Mouse (Mus musculus) activated CD4-positive, CD25-positive, alpha-beta regulatory T cell, adult 4 months (primary cell): ENCODE data around the gene Prelid1. TPM values are rescaled to one million over a fixed set of nuclear protein-coding genes. Genes with fewer than 3 reads are reported as not detected.

ENCODE experiments used
- ATAC-seq: one replicate; pipeline ENCODE4 v1.8.0; 2017
- polyA plus RNA-seq, 2 experiments: library from polyadenylated mRNA; unstranded; fragments of 100-300 nt; shearing (Covaris generic); gene quantifications; one replicate each; pipeline ENCODE4 v1.2.1; 2017

The Prelid1 gene
- polyA plus RNA-seq, 2 experiments from 2014 or later, result 282 to 313 TPM

DNA sequence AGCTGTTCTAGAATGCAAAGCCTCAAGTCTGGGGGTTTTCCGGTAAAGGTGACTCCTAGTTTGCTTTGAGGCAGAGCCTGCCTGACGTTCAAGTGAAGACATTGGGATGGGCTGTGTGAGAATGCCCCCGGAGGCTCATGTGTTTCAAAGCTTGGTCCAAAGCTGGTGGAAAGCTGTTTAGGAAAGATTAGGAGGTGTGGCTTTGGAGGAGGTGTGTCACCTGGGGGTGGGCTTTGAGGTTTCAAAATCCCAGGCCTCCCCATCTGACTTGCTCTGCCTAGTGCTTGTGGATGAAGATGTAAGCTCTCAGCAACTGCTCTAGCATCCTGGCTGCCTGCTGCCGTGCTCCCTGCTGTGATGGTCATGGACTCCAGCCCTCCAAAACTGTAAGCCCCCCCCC lies 15.4 kb downstream of the Prelid1 start:
- no peak for ATAC-seq

DNA sequence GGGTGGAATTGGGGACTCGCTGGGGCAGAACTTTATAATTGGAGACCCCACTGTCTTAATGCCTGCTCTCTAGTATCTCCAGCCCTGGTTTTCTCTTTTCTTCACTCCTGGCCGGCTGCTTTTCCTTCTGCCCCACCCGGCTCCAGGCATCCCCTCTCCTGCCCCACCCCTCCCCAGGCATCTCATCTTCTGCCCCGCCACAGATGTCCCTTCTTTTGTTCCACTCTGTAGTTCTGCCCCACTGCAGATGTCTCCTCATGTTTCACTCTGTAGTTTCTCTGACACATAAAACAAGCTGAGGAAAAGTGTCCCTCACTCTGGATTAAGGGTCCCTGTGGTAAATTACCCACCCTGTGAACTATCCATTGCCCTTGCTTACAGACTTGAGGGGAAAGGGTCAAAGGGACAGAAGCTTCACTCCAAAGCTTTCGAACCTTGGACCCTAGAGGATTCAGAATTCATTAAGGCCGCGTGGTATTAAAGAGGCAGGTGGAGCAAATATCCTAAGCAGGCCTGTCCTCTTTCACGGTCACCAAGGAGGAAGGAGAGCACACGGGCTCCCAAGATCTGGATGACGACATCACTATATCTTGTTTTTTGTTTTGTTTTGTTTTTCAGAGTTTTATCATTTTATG lies 17.2 kb downstream of the Prelid1 start:
- no peak for ATAC-seq

DNA sequence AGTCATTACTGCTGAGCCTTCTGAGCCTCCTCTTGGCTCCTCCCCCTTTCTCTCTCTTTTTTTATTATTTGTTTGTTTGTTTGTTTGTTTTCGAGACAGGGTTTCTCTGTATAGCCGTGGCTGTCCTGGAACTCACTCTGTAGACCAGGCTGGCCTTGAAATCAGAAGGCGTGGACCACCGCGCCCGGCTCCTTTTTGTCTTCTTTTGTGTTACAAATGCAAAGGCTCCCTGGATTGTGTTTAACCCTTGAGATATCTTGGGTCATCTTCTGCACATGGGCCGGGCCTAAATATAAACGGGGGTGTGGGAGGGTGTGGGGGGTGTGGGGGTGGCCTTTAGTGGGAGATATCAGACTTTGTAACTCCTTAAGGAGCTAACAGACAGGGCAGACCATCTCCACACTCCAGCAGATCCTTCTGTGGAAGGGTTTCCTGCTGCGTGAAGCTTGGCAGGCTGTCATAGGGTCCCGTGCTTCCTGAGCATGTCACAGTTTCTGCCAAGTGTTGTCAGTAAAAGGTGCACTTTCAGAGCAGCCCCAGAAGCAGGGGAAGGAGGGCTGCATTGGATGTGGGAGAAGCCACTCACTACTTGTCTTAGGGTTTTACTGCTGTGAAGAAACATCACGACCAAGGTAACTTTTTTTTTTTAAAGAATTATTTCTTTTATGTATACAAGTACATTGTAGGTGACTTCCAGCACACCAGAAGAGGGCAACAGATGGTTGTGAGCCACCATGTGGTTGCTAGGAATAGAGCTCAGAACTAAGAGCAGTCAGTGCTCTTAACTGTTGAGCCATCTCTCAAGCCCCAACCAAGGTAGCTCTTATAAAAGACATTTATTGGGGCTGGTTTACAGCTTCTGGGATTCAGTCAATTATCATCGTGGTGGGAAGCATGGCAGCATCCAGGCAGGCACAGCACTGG lies 18.1 kb downstream of the Prelid1 start:
- ATAC-seq, result no peak

DNA sequence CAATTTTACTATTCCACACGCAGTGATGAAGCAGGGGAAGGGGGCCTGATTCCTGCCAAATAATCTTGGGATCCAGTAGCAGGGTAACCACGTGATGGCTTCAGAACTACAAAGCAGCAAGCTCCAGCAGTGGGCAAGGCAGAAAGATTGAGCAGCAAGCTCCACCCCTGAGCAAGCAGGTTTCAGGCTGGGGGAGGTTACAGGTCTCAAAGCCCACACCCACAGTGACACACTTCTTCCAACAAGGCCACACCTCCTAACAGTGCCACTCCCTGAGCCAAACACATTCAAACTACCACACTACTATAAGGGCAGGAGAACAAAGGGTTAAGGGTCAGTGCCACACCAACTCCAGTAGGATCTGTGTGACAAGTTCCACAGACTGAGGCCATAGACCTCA lies 19.0 kb downstream of the Prelid1 start:
- ATAC-seq, result peak; percentile 57

DNA sequence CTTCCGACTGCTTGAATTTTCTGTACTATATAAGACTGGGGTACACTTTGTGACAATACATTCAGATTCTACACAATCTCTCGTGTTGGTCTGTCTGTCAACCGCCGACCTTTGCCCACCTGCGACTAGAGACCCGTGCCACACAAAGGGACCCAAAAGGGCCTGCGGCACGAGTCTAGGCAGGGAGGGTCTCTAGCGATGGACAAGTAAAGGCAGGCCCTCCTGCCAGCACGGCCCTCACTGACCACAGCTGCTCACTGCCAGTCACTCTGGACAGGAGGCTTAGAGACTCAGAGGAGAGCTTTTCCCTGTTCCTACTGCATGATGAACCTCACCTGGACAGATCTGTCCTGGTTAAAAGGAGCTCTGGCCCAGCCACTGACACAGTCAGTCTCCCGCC lies 22.2 kb downstream of the Prelid1 start:
- no peak for ATAC-seq

DNA sequence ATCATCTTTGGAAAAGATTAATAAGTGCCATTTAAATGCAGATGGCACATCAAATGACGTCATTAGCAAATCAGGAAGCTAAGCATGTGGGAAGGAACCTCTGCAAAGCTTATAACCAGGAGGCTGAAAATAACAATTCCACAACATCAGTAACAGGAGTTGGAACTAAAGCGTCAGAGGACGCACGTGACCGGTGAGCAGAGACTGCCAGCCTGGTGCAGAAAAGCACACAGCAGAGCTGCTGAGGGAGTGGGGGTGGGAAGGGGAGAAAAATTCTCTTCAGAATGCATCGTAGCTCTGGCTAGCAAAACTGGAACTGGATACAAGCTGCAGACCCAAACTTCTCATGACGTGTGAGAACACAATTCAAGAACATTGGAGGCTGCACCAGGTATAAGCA lies 24.0 kb downstream of the Prelid1 start:
- no peak for ATAC-seq

DNA sequence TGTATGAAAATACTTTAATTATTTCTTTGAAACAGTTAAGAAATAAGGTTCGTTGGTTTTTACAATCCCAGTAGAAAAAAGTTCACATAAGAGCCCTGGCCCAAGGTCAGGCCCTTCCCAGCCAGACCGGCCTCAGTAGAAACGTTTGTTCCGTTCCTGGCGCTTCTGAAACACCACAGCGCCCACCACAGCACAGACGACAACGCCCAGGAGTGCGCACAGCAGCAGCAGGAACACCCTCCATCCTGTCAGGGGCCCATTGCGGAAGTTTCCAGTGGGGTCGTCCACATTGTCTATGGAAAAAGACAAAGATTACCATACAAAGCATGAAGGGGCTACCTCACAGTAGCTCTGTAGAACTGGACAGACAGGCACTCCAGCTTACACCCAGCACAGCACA lies 26.4 kb downstream of the Prelid1 start:
- no peak for ATAC-seq

DNA sequence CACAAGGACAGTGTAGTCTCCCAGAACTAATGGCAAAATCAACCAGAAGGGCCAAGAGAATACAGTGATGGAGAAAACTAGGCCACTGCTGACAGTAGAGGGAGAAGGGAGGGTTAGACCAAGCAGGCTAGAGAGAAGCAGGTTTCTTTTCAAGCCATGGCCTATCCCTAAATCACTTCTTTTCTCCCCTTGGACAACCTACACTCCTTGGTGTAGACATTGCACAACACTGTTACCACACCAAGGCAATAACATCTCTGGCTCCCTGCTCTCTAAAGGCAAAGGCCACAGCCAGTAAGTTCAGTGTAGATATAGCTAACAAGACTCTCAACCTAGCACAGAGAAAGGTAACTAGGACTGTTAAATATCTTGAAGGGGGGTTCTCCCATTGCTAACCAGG lies 40.8 kb downstream of the Prelid1 start:
- no peak for ATAC-seq

DNA sequence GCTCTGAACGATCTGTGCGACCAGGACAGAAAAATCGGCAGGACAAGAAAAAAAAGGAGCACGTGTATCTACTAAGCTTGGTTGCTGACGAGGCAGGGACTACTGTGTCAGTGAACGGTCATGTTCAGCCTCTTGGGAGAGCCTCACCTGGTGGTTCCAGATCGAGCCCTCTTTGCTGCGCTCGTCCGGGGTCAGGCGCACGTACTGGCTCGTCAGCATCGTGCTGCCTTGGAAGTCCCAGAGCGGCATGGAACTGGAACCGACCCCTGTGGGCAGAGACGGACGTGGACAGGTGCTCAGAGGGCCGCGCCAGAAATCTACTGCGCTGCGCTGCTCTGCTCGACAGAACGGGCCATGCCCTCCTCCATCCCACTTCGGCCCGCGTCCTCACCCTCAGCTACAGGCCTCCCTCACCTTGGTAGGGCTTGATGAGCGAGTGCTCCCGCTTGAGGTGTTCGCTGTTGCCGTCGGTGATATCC lies 41.7 kb downstream of the Prelid1 start:
- peak; percentile 11 for ATAC-seq

DNA sequence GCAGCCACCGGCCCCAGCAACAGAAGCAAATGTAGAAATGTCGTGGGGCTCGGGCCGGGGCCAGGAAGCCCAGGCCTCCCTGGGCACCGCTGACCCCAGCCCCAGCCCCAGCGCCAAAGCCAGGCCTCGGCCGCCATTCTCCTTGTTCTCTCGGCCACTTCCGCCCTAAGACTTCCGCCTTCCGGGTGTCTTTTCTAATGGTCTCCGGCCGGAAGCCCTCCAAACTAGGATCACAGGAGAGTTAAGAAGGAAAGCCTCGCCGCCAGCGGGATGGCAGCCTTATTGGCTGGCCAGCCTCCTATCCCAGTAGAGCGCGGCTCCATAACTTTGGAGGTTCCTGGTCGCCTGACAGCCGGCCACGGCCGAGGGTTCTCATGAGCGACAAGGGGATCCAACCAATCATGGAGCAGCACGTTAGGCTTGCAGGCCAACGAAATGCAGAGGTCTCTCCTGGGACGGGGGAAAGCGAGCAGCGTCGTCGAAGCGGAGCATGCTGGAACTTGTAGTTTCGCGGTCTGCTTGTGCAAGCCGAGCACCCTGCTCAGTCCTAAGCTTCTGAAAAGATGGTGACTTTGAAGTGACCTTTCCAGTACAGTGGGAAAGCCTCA lies 42.3 kb downstream of the Prelid1 start, which contains the start of gene Lman2:
Lman2 (minus strand) TSS at position 331 of the 608 bp plus-strand sequence.
- peak; percentile 98 for ATAC-seq

DNA sequence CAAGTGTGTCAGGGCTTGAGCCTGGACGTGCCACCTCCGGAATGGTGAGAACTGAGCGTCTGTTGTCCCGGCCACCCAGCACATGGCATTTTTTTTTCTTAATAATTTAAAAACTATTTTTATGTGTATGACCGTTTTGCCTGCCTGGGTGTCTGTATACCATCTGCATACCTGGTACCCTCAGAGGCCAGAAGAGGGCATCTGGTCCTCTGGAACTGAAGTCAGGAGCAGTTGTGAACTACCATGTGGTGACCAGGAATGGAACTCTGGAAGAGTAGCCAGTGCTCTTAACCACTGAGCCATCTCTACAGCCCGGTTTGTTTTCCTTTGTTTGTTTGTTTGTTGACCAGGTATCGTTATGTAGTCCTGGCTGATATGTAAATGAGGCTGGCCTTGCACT lies 48.1 kb downstream of the Prelid1 start:
- ATAC-seq, result no peak

DNA sequence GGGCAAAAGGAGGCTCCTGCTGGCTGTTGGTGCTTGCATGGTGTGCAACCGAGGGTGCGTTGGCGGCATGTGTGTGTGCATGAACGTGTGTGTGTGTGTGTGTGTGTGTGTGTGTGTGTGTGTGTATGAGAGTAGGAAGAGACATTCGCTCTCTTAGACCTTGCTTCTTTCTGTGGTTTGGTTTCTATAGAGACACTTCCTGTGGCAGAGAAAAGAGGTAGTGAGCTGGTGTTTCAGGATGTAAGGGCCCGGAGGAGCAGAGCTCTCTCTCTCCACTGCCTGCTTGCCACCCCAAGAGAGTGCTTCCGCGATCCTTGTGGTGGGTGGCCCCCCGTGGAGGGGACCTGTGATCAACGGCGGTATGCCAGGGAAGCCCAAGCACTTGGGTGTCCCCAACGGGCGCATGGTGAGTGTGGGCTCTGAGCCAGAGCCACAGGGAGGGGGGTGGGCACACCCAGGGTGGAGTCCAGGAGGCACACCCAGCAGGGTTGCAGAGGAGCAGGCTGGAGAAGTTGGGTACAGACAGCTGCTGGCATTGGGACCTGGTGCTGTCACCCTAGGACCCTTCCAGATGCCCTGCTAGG lies 49.3 kb downstream of the Prelid1 start, which contains the start of gene Rgs14:
Rgs14 (plus strand) TSS at position 202 of the 584 bp plus-strand sequence.
- peak; percentile 97 for ATAC-seq

DNA sequence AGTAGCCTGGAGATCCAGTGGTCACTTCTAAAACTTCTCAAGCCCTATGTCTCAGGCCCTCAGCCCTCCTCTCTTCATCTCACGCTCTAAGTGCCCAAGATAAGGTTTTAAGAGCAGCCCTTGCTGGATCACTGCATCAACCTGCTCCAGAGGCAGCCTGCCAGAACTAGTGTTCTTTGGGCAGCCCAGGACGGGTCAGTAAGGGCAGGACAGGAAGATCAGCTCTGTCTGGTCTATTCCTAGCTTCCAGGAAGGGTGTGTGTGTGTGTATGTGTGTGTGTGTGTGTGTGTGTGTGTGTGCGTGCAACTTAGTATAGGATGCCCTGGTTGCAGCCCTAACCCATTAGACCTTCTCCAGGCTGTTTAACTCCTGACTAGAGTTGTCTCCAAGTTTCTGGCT lies 49.9 kb downstream of the Prelid1 start:
- ATAC-seq, result no peak

DNA sequence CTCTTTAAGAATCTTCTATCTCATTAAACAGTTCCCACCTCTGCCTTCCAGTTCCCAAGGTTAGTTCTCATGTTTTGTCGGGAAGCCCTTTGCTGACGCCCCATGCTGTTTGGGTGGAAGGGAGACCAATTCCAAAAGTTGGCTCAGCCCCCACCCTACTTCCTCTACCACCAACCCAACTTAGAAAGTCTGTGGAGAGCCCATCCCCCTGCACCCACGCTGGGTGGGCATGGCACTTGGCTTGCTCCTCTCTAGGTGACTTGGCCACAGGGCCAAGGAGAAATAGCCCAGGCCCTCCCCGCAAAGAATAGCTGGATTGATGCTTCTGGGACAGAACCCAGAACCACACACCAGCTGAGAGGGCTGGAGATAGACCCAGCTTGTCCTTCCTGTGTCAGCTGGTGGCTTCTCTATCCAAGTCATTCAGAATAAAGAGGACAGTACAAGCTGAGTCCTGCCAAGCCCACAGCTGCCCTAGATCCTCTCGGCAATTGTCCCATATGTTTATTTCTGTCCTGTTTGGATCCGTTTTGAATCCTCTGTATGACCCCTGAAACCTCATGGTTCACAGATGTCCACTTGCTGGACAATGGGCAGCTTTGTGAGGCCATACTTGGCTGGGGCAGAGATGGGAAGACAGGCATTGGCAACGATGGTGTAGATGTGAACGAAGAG lies 50.8 kb downstream of the Prelid1 start:
- ATAC-seq, result no peak

DNA sequence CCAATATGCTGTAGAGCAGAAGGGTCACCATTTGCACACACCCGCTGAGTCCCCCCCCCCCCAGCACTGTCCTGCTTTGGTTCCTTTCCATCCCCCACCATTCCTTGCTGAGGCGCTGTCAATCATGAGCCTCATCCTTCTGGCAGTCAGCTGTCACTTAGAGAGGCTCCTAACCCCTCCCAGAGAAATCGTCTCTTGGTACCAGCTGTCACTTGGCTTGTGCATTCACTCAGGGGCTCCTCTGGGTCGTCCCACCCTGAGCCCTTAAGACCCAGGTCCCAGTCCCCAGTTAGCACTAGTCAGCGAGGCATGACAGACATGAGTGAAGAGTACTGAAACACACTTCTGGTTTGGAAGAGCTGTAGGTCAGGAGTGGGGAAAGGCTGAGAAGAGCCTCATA lies 51.4 kb downstream of the Prelid1 start:
- no peak for ATAC-seq

DNA sequence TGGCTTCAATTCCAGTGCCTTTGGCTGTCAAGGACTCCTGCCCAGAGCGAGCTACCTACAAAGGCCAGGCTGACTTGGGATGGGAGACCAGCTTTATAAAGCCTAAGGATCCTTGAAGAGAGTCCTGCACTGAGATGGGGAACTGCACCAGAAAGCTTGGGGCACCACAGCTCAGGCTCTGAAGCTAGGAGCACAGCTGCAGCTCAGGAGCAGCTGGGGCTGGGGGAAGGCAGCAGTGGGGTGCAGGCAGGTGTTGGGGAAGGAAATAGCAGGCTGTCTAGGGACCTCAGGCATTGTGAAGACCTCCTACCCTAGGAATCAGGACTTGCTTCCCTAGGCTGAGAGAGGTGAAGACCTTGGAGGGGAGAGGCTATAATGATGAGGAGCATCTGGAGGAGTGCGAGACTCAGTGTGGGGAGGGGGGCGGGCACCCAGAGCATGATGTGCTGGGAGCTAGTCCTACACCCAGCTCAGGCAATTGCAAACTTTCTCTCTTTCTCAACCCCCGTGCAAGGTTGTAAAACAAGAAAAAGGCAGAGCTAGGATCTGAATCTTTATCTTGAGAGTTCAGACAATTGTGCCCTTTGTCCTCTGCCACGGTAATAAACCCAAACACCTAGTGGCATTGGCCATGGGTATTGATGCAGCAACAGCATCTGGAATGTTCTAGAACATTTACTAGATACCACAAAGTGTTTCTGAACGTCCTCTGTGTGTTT lies 54.1 kb downstream of the Prelid1 start:
- ATAC-seq, result no peak

Other genes with a start within 250 kb of the Prelid1 start
- gene Uimc1, start 220.2 kb upstream of the Prelid1 start, polyA plus RNA-seq, result 10 to 100 TPM; 64.8 to 89.6 TPM
- gene Zfp346, start 215.2 kb upstream of the Prelid1 start, polyA plus RNA-seq, result 10 to 100 TPM; 12.3 to 19.5 TPM
- not detected for gene Gm17617, start 187.0 kb upstream of the Prelid1 start, polyA plus RNA-seq
- not detected for gene Fgfr4, start 167.9 kb upstream of the Prelid1 start, polyA plus RNA-seq
- gene Nsd1, start 110.7 kb upstream of the Prelid1 start, polyA plus RNA-seq, result 10 to 100 TPM; 53.0 to 53.8 TPM
- 10 to 100 TPM; 10.3 to 13.3 TPM for gene Rab24, start 1.4 kb downstream of the Prelid1 start, polyA plus RNA-seq
- 10 to 100 TPM in 1 of 2 experiments, 1 to 10 TPM in 1; 9.2 to 12.4 TPM for gene Mxd3, start 9.3 kb downstream of the Prelid1 start, polyA plus RNA-seq
- gene Lman2, start 42.3 kb downstream of the Prelid1 start, polyA plus RNA-seq, result 10 to 100 TPM; 46.7 to 58.6 TPM
- gene Rgs14, start 49.2 kb downstream of the Prelid1 start, polyA plus RNA-seq, result 10 to 100 TPM; 51.5 to 69.6 TPM
- gene Slc34a1, start 77.7 kb downstream of the Prelid1 start, polyA plus RNA-seq, result not detected
- gene Pfn3, start 94.7 kb downstream of the Prelid1 start, polyA plus RNA-seq, result not detected
- not detected for gene F12, start 106.3 kb downstream of the Prelid1 start, polyA plus RNA-seq
- 10 to 100 TPM; 38.6 to 43.6 TPM for gene Grk6, start 124.6 kb downstream of the Prelid1 start, polyA plus RNA-seq
- gene Prr7, start 143.8 kb downstream of the Prelid1 start, polyA plus RNA-seq, result not detected
- gene Dbn1, start 167.6 kb downstream of the Prelid1 start, polyA plus RNA-seq, result under 1 TPM in 1 of 2 experiments, not detected in 1; 0.25 TPM
- 10 to 100 TPM in 1 of 2 experiments, 1 to 10 TPM in 1; 7.4 to 14.4 TPM for gene Pdlim7, start 193.2 kb downstream of the Prelid1 start, polyA plus RNA-seq
- 1 to 10 TPM in 1 of 2 experiments, not detected in 1; 2.7 TPM for gene Dok3, start 208.8 kb downstream of the Prelid1 start, polyA plus RNA-seq
- 10 to 100 TPM; 46.8 to 54.5 TPM for gene Ddx41, start 216.2 kb downstream of the Prelid1 start, polyA plus RNA-seq